Mouse (Mus musculus) layer of hippocampus, adult 9-10 months (tissue): ENCODE results near the gene Agmat.

ENCODE experiments used
- DNase-seq: peaks from one replicate; pipeline ENCODE4 v3.0.0; 2022; ENCODE audit warnings: low spot score

The Agmat gene

GRCm38 (mm10) chr4:141779828-141780227, 33.4 kb downstream of the Agmat start:
- no peak for DNase-seq

- no peak for DNase-seq
Measured at GRCm38 (mm10) chr4:141781201-141781985, 34.9 kb downstream of the Agmat start.

- DNase-seq = no peak
Measured at GRCm38 (mm10) chr4:141784835-141785234, 38.4 kb downstream of the Agmat start.

- no peak for DNase-seq
Measured at GRCm38 (mm10) chr4:141786141-141786540, 39.7 kb downstream of the Agmat start.

- DNase-seq = no peak
Measured at GRCm38 (mm10) chr4:141787046-141787445, 40.6 kb downstream of the Agmat start.

GRCm38 (mm10) chr4:141787462-141787861, 41.0 kb downstream of the Agmat start:
- DNase-seq = no peak

GRCm38 (mm10) chr4:141789564-141790218, 43.2 kb downstream of the Agmat start:
- no peak for DNase-seq

- peak; percentile 93 for DNase-seq
Measured at GRCm38 (mm10) chr4:141790524-141790990, 44.1 kb downstream of the Agmat start, which contains the start of gene Dnajc16. Dnajc16 (minus strand) TSS chr4:141790931.

GRCm38 (mm10) chr4:141791486-141791885, 45.0 kb downstream of the Agmat start:
- DNase-seq = no peak

GRCm38 (mm10) chr4:141791951-141792350, 45.5 kb downstream of the Agmat start:
- DNase-seq = no peak

GRCm38 (mm10) chr4:141792554-141793281, 46.2 kb downstream of the Agmat start:
- no peak for DNase-seq

GRCm38 (mm10) chr4:141793282-141794151, 47.0 kb downstream of the Agmat start, which contains the start of gene Casp9:
Casp9 (plus strand) TSS chr4:141793612.
- peak; percentile 91 for DNase-seq

GRCm38 (mm10) chr4:141794152-141794535, 47.7 kb downstream of the Agmat start:
- DNase-seq = no peak

- no peak for DNase-seq
Measured at GRCm38 (mm10) chr4:141796356-141796755, 49.9 kb downstream of the Agmat start.

- no peak for DNase-seq
Measured at GRCm38 (mm10) chr4:141796954-141797353, 50.5 kb downstream of the Agmat start.

GRCm38 (mm10) chr4:141797545-141797944, 51.1 kb downstream of the Agmat start:
- no peak for DNase-seq

GRCm38 (mm10) chr4:141804105-141804504, 57.6 kb downstream of the Agmat start:
- no peak for DNase-seq

GRCm38 (mm10) chr4:141805886-141806285, 59.4 kb downstream of the Agmat start:
- DNase-seq = no peak
